Mouse (Mus musculus): ENCODE measurements around the gene Ube2k. TPM values are rescaled to one million over a fixed set of nuclear protein-coding genes. Genes with fewer than 3 reads are reported as not detected.
A peak's percentile ranks its signal among the peaks of the same experiment; 100 is the strongest.

The Ube2k gene
- 197 and 215 TPM in 2 replicates for polyA plus RNA-seq (2015; fragmentation: Nextera tagmentation; extraction: Ambion mirVana)

DNA sequence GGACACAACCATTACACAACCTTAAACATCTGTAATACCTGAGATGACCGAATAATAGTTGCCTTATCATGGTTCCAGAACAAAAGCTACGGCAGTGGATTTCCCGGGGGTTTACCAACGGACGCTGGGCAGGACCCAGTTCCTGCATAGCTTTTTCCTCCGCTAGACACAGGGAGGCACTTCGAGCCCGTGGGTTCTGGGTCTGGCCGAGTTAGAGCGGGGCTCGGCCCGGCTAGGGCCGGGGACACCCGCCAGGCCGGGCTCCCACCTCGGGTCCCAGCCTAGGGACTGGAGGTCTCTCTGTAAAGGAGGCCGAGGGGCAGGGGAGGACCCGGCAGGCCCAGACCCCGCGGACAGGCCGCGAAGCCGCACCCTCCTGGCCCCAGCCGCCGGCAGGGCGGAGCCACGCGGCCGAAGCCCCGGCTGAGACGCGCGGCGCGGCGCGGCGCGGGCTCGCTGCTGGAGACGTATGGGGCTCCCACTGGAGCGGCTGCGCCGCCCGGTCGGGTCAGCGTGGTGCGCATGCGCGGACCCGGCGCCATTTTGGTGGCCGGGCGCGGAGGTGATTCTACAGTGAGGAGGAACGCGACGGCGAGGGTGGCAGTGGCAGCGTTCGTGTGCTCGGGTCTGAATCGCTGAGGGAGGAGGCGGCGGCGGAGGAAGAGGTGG is at the start of gene Ube2k, which contains the start of gene Smim14:
Gene Ube2k (plus strand): TSS at position 483 of the 669 bp plus-strand sequence.
Gene Smim14 (minus strand): TSS at position 434 of the 669 bp plus-strand sequence.
- Histone ChIP-seq H3K9ac (peak within 1 kb of the TSS; percentile 98), H3K4me3 (peak within 1 kb of the TSS; percentile 94), H3K27ac (peak within 1 kb of the TSS; percentile 99), H3K4me1 (peaks cover 10% of the 10 kb centered on the region), H3K36me3 (no peaks in the 10 kb centered on the region), H3K4me2 (replicated peaks) (peak within 1 kb of the TSS; percentile 69), H3K27me3 (no peaks in the 10 kb centered on the region), H3K9me3 (no peaks in the 10 kb centered on the region)
- peak; percentile 96 for ATAC-seq (ENCODE audit: low FRiP score, low read depth)
- WGBS = under 1% methylated on average over 66 of the region's 66 CpGs

DNA sequence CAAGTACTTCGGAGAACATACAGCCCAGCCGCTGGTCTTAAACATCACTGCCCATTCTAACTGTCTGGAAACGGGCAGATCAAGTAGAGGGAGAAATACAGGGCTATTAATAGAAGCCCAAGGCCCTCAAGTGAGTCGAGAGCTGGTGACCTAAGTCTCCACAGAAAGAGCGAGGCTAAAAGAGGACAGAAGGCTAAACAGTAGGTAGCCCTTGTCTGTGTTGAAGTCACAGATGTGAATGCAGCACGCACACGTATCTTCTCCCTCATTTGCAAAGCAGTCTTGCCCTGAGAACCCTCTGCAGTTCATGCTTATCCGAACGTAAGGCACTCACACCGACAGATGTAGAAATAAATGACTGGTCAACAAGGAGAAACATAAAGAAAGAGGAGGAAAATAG is 49.7 kb upstream of the Ube2k start:
- no peak for ATAC-seq (ENCODE audit: low FRiP score, low read depth)
- H3K4me2 ChIP-seq (replicated peaks) = no peak overlapping the region
- H3K9ac ChIP-seq = no peak overlapping the region
- H3K4me3 ChIP-seq = no peak overlapping the region
- no peaks in the 10 kb centered on the region for H3K9me3 ChIP-seq
- H3K27me3 ChIP-seq = no peaks in the 10 kb centered on the region
- WGBS = 84% methylated on average over 10 of the region's 10 CpGs
- H3K36me3 ChIP-seq = no peaks in the 10 kb centered on the region
- peaks cover 26% of the 10 kb centered on the region for H3K4me1 ChIP-seq
- H3K27ac ChIP-seq = no peak overlapping the region

DNA sequence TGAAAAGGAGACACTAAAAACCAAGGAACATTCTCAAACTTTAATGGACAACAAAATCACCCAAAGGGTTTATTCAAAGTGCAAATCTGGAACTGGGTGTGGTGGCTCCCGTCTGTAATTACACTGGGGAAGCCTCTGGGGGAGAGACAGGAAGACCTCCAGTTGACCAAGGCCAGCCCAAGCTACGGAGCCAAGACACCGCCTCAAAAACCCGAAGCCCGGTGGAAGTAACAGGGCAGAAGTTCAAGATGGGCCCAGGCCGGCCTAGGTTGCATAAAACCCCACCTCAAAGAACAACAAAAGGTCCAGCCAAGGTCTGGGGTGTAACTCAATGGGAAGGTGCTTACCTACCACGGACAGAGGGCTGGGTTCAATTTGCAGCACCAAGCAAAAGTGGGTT is 48.3 kb upstream of the Ube2k start:
- ATAC-seq (ENCODE audit: low FRiP score, low read depth) = no peak
- no peak overlapping the region for H3K9ac ChIP-seq
- H3K4me2 ChIP-seq (replicated peaks) = no peak overlapping the region
- H3K4me1 ChIP-seq = peaks cover 31% of the 10 kb centered on the region
- no peak overlapping the region for H3K27ac ChIP-seq
- H3K27me3 ChIP-seq = no peaks in the 10 kb centered on the region
- H3K9me3 ChIP-seq = no peaks in the 10 kb centered on the region
- 80% methylated on average over 7 of the region's 7 CpGs for whole genome bisulfite sequencing
- no peak overlapping the region for H3K4me3 ChIP-seq
- H3K36me3 ChIP-seq = no peaks in the 10 kb centered on the region

DNA sequence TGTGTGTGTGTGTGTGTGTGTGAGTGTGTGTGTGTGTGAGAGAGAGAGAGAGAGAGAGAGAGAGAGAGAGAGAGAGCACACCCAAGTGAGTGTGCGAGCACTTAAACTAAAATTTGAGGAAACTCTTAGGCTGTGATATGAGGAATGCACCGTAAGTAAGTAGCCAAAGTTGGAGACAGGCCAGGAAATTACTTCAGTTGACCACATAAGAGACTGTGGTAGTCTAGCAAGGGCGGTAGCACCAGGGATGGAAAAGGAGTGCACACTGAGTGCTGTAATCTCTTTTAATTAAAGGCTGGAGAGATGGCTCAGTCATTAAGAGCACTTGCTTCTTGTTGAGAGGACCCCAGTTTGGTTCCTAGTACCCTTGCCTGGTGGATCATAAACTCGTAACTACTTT is 47.2 kb upstream of the Ube2k start:
- Histone ChIP-seq H3K9me3 (no peaks in the 10 kb centered on the region), H3K9ac (no peak overlapping the region), H3K4me1 (peaks cover 31% of the 10 kb centered on the region), H3K4me2 (replicated peaks) (no peak overlapping the region), H3K27ac (no peak overlapping the region), H3K4me3 (no peak overlapping the region), H3K27me3 (no peaks in the 10 kb centered on the region), H3K36me3 (no peaks in the 10 kb centered on the region)
- whole genome bisulfite sequencing = 61% methylated on average over 4 of the region's 4 CpGs
- no peak for ATAC-seq (ENCODE audit: low FRiP score, low read depth)

DNA sequence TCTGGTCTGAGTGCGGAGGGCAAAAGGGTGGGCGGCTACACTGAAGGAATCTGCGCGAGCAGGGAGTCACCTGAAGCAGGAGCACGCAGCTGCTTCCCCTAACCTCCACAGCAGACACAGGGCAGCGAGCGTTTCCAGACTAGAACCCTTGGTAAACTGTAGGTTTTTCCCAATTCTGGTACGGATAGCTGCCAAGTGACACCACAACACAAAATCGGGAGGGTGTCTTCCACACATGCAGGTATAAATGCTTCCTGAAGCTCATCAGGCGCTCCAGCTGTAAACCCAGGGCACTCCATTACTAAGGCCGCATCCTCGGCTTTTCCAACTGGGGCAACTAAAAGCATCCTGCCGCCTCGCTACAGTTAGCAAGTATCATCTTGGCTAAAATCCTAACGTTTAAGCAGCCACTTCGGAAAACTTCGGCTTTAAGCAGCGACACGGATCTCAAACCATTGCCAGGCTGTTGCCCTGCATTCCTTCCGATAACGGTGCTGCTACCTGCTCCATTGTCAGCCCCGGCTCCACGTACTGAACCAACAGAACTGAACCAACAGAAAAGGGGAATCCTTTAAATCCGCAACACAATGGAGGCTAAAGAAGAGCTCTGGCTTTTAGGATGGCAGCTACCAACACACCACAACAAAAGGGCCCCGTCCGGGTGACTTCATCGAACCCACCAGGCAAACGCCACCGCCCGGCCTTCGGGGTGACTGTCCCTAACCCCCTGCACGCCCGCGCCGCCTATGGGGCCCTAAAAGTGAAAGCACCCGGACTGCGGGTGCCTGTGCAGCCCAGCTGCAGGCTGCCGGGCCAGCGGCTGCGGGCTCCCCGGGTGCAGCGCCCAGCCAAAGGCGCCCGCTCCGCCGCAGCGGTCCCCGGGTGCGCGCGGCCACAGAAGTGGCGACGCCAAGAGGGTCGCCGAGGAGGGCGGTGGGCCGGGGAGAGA is 45.0 kb upstream of the Ube2k start:
- Histone ChIP-seq H3K9ac (peak overlapping the region; percentile 96), H3K9me3 (no peaks in the 10 kb centered on the region), H3K4me1 (peaks cover 27% of the 10 kb centered on the region), H3K36me3 (no peaks in the 10 kb centered on the region), H3K27ac (peak overlapping the region; percentile 95), H3K4me2 (replicated peaks) (peak overlapping the region; percentile 89), H3K27me3 (no peaks in the 10 kb centered on the region), H3K4me3 (peak overlapping the region; percentile 92)
- under 1% methylated on average over 53 of the region's 57 CpGs for WGBS
- ATAC-seq (ENCODE audit: low FRiP score, low read depth) = peak; percentile 79

DNA sequence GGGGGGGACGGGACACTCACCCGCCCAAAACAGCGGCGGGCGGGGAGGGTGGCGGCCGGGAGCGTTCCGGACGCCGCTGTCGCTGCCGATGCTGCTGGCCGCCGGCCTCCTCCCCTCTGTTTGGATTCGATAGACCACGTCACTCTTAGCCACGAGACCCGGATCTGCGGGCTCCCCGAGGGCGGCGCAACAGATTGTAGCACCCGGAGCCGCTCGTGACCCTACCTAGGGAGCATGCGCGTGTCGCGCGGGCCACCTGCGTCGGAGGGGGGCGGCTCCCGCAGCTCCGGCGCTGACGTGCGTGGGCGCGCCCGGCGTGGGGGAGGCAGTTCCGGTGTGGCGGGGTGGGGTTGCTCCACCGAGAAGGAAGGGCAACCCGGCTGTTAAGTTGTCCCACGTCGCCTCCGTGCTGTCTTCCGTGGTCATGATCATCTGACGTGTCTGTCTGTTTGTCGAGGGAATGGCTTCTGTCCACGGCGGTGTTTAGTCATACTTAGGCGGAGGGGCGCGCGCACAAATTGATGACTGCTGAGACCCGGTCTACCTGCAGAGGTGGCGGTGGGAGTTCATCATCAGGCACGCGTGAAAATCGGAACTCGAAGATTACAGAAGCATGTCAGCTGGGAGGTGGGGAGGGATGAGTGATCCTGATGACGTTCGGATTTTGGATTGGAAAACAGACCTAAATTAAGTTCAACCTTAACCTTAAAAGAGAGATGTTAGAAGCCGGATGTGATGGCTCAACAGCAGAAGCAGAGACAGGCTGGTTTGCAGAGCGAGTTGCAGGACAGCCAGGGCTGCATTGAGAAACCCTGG is 44.1 kb upstream of the Ube2k start, which contains the start of gene Gm43552:
Gene Gm43552 (minus strand): TSS at position 118 of the 816 bp plus-strand sequence.
- peak within 1 kb of the TSS; percentile 95 for H3K27ac ChIP-seq
- H3K9ac ChIP-seq = peak within 1 kb of the TSS; percentile 96
- under 1% methylated on average over 67 of the region's 69 CpGs for WGBS
- H3K4me3 ChIP-seq = peak within 1 kb of the TSS; percentile 92
- H3K4me1 ChIP-seq = peaks cover 27% of the 10 kb centered on the region
- peak; percentile 97 for ATAC-seq (ENCODE audit: low FRiP score, low read depth)
- H3K27me3 ChIP-seq = no peaks in the 10 kb centered on the region
- H3K4me2 ChIP-seq (replicated peaks) = peak within 1 kb of the TSS; percentile 89
- no peaks in the 10 kb centered on the region for H3K9me3 ChIP-seq
- no peaks in the 10 kb centered on the region for H3K36me3 ChIP-seq

DNA sequence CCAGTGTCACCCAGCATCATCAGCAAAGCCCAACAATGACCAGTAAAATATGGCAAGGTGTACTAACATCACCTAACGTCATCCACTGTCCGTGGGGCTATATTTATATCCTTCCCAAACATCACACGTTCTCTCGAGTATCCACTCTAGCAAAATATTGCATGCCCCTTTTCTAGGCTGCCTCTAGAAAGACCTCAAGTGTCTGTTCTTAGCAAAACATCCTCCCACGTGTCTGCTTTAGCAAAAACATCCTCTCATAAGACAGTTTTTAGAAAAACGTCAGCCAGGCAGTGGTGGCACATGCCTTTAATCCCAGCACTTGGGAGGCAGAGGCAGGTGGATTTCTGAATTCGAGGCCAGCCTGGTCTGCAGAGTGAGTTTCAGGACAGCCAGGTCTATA is 36.8 kb upstream of the Ube2k start:
- Histone ChIP-seq H3K36me3 (no peaks in the 10 kb centered on the region), H3K9me3 (no peaks in the 10 kb centered on the region), H3K4me1 (no peaks in the 10 kb centered on the region), H3K4me3 (no peak overlapping the region), H3K4me2 (replicated peaks) (no peak overlapping the region), H3K9ac (no peak overlapping the region), H3K27ac (no peak overlapping the region), H3K27me3 (no peaks in the 10 kb centered on the region)
- WGBS = 80% methylated on average over 7 of the region's 7 CpGs
- ATAC-seq (ENCODE audit: low FRiP score, low read depth) = no peak

DNA sequence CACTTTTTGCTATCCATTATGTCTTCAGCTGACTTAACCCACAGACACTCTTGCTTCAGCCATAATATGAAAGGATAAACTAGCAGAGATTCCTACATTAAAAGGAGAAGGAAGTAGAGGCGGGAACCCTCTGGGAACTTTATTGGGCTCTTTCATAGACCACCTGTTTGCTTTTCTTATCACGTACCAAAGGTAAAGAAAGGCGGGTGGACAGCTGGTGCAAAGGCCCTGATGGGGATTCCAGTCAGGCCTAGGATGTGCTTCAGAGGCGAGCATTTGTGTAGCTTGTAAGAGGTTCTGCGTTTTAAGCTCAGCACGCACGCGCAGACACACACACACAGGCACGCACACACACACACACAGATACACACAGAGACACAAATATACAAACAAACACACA is 35.6 kb upstream of the Ube2k start:
- H3K4me1 ChIP-seq = no peaks in the 10 kb centered on the region
- no peak overlapping the region for H3K4me3 ChIP-seq
- H3K27me3 ChIP-seq = no peaks in the 10 kb centered on the region
- no peaks in the 10 kb centered on the region for H3K9me3 ChIP-seq
- no peak overlapping the region for H3K9ac ChIP-seq
- H3K4me2 ChIP-seq (replicated peaks) = no peak overlapping the region
- no peaks in the 10 kb centered on the region for H3K36me3 ChIP-seq
- no peak for ATAC-seq (ENCODE audit: low FRiP score, low read depth)
- WGBS = 87% methylated on average over 9 of the region's 9 CpGs
- H3K27ac ChIP-seq = no peak overlapping the region

DNA sequence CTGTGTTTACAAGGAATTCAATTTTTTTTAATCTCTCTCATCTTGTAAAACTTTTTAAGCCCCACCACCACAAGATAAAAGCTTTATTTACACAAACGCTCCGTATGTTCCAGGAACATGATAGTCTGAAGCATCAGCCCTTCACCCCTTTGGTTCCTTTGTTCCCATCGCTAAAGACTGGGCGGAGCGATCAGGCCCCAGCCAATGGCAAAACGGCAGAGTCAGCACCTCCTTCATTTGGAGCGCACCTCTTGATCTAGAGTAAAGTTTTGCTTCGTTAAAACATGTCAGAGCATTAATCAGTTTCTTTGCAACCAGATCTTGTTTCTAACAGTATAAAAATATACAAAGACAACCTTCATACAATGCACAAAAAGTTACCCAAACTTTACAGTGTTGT is 31.2 kb upstream of the Ube2k start:
- Histone ChIP-seq H3K36me3 (no peaks in the 10 kb centered on the region), H3K4me1 (no peaks in the 10 kb centered on the region), H3K9me3 (no peaks in the 10 kb centered on the region), H3K4me3 (0 out of 2 replicates have a peak overlapping the region, but pooled peaks have one; percentile 11), H3K4me2 (replicated peaks) (peak overlapping the region; percentile 48), H3K27ac (no peak overlapping the region), H3K9ac (no peak overlapping the region), H3K27me3 (no peaks in the 10 kb centered on the region)
- no peak for ATAC-seq (ENCODE audit: low FRiP score, low read depth)
- WGBS = 16% methylated on average over 8 of the region's 8 CpGs

DNA sequence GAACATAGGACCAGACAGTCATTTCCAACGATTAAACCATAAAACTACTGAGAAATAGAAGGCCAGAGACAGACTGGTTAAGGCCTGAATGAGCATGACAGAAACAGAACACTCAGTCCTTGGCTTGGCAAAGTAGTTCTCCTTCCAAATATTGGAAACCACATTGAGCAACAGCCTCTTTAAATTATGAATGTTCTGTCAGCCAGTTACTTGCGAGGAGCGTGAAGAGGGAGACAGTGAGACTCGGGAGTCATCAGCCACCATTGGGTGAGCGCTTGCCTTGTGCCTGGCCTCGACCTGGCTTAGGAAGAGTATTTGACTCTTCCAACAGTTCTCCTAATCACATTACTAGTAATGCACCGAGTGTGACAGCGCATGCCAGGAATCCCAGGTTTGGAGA is 28.6 kb upstream of the Ube2k start:
- Histone ChIP-seq H3K36me3 (no peaks in the 10 kb centered on the region), H3K4me1 (peaks cover 3% of the 10 kb centered on the region; the same call in 1 of the 2 replicates), H3K27ac (no peak overlapping the region), H3K27me3 (no peaks in the 10 kb centered on the region), H3K9ac (no peak overlapping the region), H3K4me3 (no peak overlapping the region), H3K9me3 (no peaks in the 10 kb centered on the region), H3K4me2 (replicated peaks) (no peak overlapping the region)
- ATAC-seq (ENCODE audit: low FRiP score, low read depth) = no peak
- WGBS = 68% methylated on average over 8 of the region's 8 CpGs

DNA sequence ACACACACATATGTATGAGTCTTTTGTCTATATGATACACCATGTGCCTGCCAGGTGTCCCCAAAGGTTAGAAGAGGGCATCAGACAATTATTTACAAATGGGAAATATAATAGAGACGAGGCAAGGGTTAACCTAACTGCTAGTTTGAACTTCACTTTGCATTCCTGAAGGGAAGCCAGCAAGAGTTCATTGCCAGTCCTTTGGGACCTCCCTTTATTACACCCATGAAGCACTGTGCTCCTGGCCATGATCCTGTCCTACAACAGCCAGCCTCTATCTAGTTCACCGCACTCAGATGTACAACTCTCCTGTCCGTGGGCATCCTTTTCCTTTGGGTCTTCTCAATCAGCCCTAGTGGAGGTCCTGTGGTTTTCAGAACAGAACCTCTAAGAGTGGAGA is 23.5 kb upstream of the Ube2k start:
- Histone ChIP-seq H3K4me2 (replicated peaks) (no peak overlapping the region), H3K4me3 (no peak overlapping the region), H3K36me3 (no peaks in the 10 kb centered on the region), H3K27me3 (no peaks in the 10 kb centered on the region), H3K4me1 (peaks cover 9% of the 10 kb centered on the region; the same call in 1 of the 2 replicates), H3K27ac (no peak overlapping the region), H3K9ac (no peak overlapping the region), H3K9me3 (no peaks in the 10 kb centered on the region)
- 65% methylated on average over 3 of the region's 3 CpGs for WGBS
- no peak for ATAC-seq (ENCODE audit: low FRiP score, low read depth)
